Mouse (Mus musculus) thymus, postnatal 4 days (tissue): ENCODE data around the gene Supt20.
A peak's percentile ranks its signal among the peaks of the same experiment; 100 is the strongest.

Experiments
- DNase-seq: peaks from one replicate; pipeline ENCODE4 v3.0.0; 2021

Supt20 gene

GRCm38 (mm10) chr3:54708972-54709371 is 16.4 kb downstream of the Supt20 start:
- no peak for DNase-seq

GRCm38 (mm10) chr3:54714253-54714652 is 21.6 kb downstream of the Supt20 start, which contains the start of gene Gm21958:
Gene Gm21958, minus strand, starts transcription at chr3:54714353.
- no peak for DNase-seq

DNA sequence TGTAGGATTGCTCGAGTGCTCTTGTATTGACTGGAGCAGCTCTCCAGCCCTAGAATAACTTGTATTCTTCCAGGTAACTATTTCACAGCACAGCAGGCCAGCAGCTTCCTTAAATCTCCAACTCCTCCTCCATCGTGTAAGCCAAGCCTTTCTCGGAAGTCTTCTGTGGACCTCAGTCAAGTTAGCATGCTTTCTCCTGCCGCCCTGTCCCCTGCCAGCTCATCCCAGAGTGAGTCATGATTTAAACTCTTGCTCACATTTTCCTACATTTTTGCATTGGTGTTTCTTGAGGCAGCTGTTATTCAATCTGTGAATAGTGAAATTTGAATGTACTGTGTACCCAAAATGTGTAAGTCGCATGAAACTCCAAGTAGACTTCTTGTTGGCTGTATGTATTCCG is 22.9 kb downstream of the Supt20 start:
- DNase-seq, result no peak

GRCm38 (mm10) chr3:54717348-54717747 is 24.7 kb downstream of the Supt20 start:
- no peak for DNase-seq

DNA sequence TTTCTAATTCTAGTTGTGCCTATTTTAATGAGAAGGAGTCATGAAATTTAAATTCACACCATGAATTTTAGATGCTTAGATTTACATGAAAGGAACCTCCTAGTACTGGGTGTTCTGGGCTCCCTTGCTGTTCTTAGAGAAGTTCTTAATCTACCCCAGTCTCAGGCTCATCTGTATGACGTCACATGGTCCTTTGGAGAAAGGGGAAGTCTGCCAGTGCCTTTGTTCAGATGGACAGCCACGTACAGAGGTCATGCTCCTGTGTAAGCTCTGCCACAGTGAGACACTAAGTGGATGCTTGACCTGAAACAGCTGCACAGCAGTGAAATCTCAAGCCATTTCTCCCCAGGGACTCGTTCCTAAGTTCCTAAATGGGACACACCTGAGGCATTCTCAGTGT is 26.3 kb downstream of the Supt20 start:
- DNase-seq, result no peak

- DNase-seq, result peak; percentile 40
Measured at GRCm38 (mm10) chr3:54723741-54724500, 31.3 kb downstream of the Supt20 start.

DNA sequence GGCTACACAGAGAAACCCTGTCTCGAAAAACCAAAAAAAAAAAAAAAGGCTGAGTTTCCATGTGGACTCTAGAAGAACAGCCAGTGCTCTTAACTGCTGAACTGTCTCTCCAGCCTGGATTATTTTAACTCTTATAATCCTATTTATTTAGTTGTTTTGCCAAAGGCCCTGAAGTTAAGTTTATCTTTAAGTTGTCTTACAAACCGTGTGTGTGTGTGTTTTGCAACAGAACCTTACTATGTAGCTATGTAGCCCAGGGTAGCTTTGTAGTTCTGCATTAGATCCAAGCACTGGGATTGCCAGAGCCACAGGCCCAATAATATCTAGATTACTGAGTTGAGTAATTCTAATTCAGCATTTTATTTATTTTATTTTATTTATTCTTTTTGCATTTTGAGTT is 32.7 kb downstream of the Supt20 start:
- DNase-seq, result no peak

GRCm38 (mm10) chr3:54727588-54727987 is 35.0 kb downstream of the Supt20 start:
- no peak for DNase-seq

DNA sequence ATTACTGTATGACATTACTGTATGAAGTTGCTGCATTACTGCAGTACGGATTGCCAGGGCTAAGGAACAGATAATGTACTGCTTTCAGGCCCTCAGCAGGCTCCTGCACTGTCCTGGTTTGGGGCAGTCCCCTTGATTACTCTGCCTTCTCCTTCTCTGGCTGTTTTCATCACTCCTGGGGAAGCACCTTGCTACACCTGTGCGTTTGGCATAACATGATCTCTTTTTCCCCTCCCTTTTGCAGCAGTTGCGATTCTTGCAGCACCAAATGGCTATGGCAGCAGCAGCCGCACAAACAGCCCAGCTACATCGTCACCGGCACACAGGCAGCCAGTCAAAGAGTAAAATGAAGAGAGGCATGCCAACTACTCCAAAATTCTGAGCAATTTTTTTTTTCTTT is 35.5 kb downstream of the Supt20 start:
- DNase-seq, result no peak

GRCm38 (mm10) chr3:54731626-54732150 is 39.1 kb downstream of the Supt20 start:
- DNase-seq, result no peak

GRCm38 (mm10) chr3:54732371-54732770 is 39.8 kb downstream of the Supt20 start:
- no peak for DNase-seq

DNA sequence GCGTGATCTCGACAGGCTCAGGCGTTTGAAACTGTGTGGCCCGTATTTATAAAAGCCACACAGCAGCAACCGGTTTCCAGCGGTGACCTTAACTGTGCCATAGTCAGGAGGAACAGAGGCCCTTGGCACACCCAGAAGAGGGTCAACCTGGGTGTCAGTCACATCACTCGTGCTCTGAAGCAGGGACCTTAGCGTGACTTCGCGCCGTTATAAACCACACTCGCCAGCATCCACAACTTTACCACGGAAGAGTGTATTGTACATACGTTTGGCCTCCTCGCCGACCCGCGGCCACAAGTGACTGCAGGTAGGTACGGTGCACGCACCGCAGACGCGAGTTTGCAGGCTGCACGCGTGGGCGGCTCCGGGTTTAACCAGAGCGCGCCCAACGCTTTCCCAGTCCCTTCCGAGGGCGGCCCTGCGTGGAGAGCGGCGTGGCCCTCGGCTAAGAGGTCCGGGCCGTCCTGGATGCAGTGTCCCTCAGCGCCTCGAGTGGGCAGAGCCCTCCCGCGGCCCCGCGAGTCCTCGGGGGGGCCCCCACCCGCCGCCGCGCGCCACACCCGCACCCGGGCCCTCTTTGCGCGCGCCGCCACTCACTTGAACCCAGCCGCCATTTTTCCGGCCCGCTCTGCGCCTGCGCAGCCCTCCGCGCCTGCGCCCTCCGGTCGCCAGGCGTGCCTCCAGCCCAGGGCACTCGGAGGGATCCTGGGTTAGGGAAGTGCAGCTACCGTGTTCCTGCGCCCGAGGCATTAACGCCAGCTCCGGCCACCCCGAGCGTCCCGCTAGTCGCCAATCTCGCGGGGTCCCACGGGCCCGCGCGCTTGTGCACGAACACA is 42.0 kb downstream of the Supt20 start:
- peak; percentile 96 for DNase-seq

- DNase-seq, result peak; percentile 94
Measured at GRCm38 (mm10) chr3:54735247-54736046, 42.8 kb downstream of the Supt20 start, which contains the start of the genes Exosc8 and Alg5. Gene Exosc8, minus strand, starts transcription at chr3:54735393. Gene Alg5, plus strand, starts transcription at chr3:54735539.

DNA sequence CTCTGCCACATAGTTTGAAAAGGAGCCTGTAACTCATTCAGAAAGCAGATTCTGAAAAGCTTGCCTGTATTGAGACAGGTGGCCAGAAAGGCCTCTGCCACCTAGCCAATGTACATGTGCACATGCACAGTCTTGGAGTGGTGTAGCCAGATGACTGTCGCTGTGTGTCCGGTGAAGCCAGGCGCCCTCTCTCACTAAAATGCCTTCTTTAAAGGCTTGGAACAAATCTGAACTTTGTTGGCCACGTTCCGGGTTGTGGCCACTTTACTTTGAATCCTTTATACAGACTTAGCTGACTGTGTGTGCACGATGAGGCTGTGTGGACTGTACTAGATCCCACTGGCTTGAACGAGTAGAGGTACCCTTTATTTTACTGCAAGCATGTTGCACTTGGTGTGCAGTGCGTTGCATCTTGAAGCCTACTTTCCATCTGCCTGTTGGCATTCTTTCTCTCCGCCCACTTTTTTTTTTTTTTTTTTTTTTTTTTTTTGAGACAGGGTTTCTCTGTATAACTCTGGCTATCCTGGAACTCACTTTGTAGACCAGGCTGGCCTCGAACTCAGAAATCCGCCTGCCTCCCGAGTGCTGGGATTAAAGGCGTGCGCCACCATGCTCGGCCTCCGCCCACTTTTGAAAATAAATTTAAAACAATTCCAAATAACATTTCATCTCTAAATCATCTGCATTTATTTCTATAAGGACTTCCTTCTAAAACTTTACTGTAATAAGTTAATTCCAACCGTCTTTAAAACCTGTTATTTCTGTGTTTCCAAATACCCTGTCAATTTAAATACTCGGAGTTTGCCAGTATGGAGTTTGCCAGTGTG is 43.7 kb downstream of the Supt20 start:
- peak; percentile 30 for DNase-seq

DNA sequence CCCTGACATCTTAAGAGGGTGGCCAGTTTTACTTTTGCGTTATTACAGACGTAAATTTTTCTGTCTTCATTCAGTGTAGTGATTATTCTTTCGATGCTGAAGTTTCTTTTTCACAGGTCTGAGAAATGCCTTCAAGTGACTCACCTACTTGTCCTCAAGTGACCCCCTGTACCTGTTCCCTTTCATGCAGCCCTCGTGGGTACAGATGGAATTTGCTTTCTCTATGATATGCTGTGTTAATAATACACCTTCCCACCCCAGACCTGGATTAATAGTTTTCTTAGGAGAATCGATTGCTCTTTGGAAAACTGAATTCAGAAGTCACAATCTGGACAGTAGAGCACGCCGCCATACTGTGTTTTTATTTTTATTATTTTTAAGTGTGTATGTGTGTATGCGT is 44.7 kb downstream of the Supt20 start:
- DNase-seq, result no peak

- DNase-seq, result no peak
Measured at GRCm38 (mm10) chr3:54741965-54742364, 49.4 kb downstream of the Supt20 start.

GRCm38 (mm10) chr3:54745799-54746198 is 53.2 kb downstream of the Supt20 start:
- peak; percentile 69 for DNase-seq

- no peak for DNase-seq
Measured at GRCm38 (mm10) chr3:54753411-54753810, 60.8 kb downstream of the Supt20 start.

GRCm38 (mm10) chr3:54755145-54756041 is 62.8 kb downstream of the Supt20 start, which contains the start of gene Smad9:
Gene Smad9, plus strand, starts transcription at chr3:54755582.
- peak; percentile 21 for DNase-seq

DNA sequence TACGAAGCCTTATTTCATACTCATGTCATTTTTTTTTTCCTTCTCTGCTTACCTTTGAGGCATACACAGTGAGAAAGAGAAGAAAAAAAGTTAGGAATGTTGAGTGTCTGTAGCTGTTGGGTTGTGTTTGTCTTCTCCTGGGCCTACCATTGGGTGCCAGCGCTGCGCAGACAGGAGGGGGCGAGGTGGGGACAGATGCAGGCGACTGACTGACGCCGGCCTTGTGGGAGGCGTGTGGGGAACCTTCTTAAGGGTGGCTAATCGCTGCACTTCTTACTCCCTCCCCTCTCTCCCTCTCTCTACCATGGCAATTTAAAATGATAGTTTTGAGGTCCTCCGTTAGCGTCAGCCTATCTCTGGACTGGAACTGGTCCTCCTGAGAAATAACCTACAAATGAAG is 63.5 kb downstream of the Supt20 start:
- DNase-seq, result no peak

GRCm38 (mm10) chr3:54757446-54757845 is 64.8 kb downstream of the Supt20 start:
- DNase-seq, result no peak
